Mouse (Mus musculus) hindbrain, embryonic 12.5 days (tissue): ENCODE measurements at regions not wholly inside any gene's neighbourhood (a gene's known extent, or its start where the extent isn't known, plus 50 kb on each side); places are given as distances from the start of the nearest gene placed in this dataset.
A peak's percentile ranks its signal among the peaks of the same experiment; 100 is the strongest.
"Not testable (repeated sequence)": the region's sequence is repeated elsewhere in the genome, so short reads cannot be mapped to it uniquely, and the experiment has no call there.

Source experiments
- ATAC-seq: fragments of 200-750 bp; cut with Nextera tagmentation; 2 replicates; pipeline ENCODE4 v1.8.0; 2017; ENCODE audit warnings: moderate TSS enrichment; ENCODE audit not compliant: low FRiP score
- H3K27ac ChIP-seq: fragments of 300-500 bp; sonication (generic); 2 replicates; pipeline ENCODE4 v1.5.1; 2016; ENCODE audit warnings: mild to moderate bottlenecking
- H3K27me3 ChIP-seq: fragments of 300-500 bp; sonication (generic); 2 replicates; pipeline ENCODE4 v1.6.1; 2016; ENCODE audit warnings: mild to moderate bottlenecking
- H3K36me3 ChIP-seq: fragments of 300-500 bp; sonication (generic); 2 replicates; pipeline ENCODE4 v1.6.1; 2016; ENCODE audit warnings: mild to moderate bottlenecking
- H3K4me1 ChIP-seq: fragments of 300-500 bp; sonication (generic); 2 replicates; pipeline ENCODE4 v1.6.1; 2016
- H3K4me2 ChIP-seq: fragments of 300-500 bp; sonication (generic); replicated peaks from 2 replicates; pipeline ENCODE4 v1.6.1; 2016; ENCODE audit warnings: mild to moderate bottlenecking
- H3K4me3 ChIP-seq: fragments of 300-500 bp; sonication (generic); 2 replicates; pipeline ENCODE4 v1.5.1; 2016; ENCODE audit warnings: mild to moderate bottlenecking
- H3K9ac ChIP-seq: fragments of 300-500 bp; sonication (generic); 2 replicates; pipeline ENCODE4 v1.6.1; 2016; ENCODE audit warnings: mild to moderate bottlenecking, moderate library complexity
- H3K9me3 ChIP-seq: fragments of 300-500 bp; sonication (generic); replicated peaks from 2 replicates; pipeline ENCODE4 v1.6.1; 2016; ENCODE audit warnings: mild to moderate bottlenecking
- WGBS: fragments of 180-500 bp; shearing (Covaris S2); methylation state at CpG from one replicate; pipeline ENCODE4 v1.1.7; 2016; 5-methylcytosine and 5-hydroxymethylcytosine counted together

DNA sequence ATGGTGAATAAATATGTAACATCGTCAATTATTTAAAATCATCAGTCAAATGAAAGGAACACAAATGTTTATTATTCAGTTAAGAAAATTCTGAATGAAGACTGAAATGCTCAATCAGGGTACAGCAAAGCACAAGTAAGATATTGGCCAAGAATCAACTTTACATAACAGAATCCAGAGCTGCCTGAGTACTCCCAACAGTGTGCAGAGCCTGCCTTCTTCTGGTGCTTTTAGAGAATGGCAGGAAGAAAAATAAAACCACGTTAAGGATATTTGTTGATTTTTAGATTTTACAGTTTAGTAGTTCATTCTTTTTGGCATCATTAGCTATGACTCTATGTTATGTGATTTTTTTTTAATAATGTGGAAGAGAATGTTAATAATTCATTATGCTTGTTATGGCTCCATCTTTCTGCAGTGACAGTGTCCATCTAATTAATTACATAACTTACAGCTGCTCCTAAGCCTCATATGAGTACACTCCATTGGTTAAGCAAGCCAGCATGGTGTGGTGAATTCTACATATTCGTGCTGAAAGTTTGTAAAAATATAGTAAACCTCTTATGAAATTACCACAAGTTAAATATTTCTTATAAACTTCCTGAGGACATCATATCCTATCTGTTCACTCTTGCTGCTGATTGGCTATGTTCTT, 579.0 kb downstream of the Kcna4 start:
- Histone ChIP-seq H3K9ac (no peak overlapping the region), H3K36me3 (no peaks in the 10 kb centered on the region), H3K27ac (no peak overlapping the region), H3K4me2 (no peak overlapping the region), H3K4me3 (no peak overlapping the region), H3K9me3 (no peaks in the 10 kb centered on the region), H3K4me1 (no peaks in the 10 kb centered on the region), H3K27me3 (no peaks in the 10 kb centered on the region)
- peak; percentile 73; the same call in 1 of the 2 replicates for ATAC-seq
- 53% methylated on average over 3 of the region's 3 CpGs for WGBS

DNA sequence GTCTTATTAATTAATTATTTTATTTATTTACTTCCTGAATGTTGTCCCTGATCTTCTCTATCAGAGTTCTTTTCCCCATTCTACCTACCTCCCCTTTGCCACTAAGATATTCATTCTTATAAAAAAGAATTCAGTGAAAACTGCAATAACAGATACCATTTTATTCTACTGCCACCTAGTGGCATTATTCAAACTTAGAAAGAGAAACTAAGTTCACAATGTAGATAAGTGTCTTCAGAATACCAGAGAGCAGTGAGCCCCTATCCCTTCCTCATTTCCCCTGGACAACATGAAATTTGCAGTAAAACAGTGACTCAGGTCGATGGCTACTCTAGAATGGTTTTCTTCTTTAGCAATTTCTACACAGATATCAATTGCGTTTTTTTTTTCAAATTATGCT, 589.2 kb downstream of the Kcna4 start:
- Histone ChIP-seq H3K27me3 (no peaks in the 10 kb centered on the region), H3K36me3 (no peaks in the 10 kb centered on the region), H3K9ac (no peak overlapping the region), H3K4me2 (no peak overlapping the region), H3K4me3 (no peak overlapping the region), H3K27ac (no peak overlapping the region), H3K9me3 (no peaks in the 10 kb centered on the region), H3K4me1 (no peaks in the 10 kb centered on the region)
- no peak for ATAC-seq
- WGBS, result 34% methylated on average over 2 of the region's 2 CpGs

DNA sequence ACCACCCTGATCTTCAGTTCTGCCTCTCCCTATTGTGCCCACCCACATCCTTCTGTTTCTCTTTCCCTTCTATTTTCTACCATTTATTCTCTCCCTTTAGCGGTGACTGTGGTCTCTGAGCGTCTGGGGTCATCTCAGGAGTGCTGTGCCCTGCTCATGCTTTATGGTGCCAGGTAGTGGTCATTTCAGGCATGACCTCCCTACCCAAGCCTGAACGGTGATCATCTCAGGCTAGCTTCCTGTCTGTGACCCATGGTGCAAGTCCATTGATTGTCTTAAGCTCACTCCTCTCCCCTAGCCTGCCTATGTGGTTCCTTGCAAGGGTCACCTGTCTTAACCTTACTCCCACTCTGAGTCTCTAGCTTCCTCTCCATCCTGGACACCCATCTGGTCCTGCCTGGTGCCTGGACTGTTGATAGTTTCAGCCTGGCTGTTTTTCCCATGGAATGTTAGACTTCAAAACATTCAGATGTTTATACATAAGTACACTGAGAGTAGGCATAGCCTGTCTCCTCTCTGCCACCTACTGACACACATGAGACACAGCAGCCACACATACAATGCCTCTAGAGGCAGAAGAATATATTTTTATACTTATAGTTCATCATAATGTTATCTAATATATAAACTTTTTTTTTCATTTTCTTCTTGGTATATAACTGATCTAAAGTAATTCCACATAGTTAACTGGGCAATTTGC, 595.8 kb downstream of the Kcna4 start:
- Histone ChIP-seq H3K4me2 (no peak overlapping the region), H3K9ac (no peak overlapping the region), H3K36me3 (no peaks in the 10 kb centered on the region), H3K9me3 (no peaks in the 10 kb centered on the region), H3K4me1 (no peaks in the 10 kb centered on the region), H3K27me3 (no peaks in the 10 kb centered on the region), H3K27ac (no peak overlapping the region), H3K4me3 (no peak overlapping the region)
- ATAC-seq, result peak; percentile 52; the same call in 1 of the 2 replicates
- 80% methylated on average over 3 of the region's 3 CpGs for WGBS

GRCm38 (mm10) chr2:107888245-107888644, 597.8 kb downstream of the Kcna4 start:
- H3K27ac ChIP-seq, result no peak overlapping the region
- no peak overlapping the region for H3K4me2 ChIP-seq
- H3K9ac ChIP-seq, result no peak overlapping the region
- no peaks in the 10 kb centered on the region for H3K4me1 ChIP-seq
- no peaks in the 10 kb centered on the region for H3K27me3 ChIP-seq
- no peak for ATAC-seq
- no peaks in the 10 kb centered on the region for H3K36me3 ChIP-seq
- no peaks in the 10 kb centered on the region for H3K9me3 ChIP-seq
- H3K4me3 ChIP-seq, result no peak overlapping the region

GRCm38 (mm10) chr2:107925116-107925515, 634.7 kb downstream of the Kcna4 start:
- no peaks in the 10 kb centered on the region for H3K36me3 ChIP-seq
- no peak overlapping the region for H3K4me2 ChIP-seq
- no peak for ATAC-seq
- H3K27me3 ChIP-seq, result no peaks in the 10 kb centered on the region
- no peaks in the 10 kb centered on the region for H3K9me3 ChIP-seq
- no peak overlapping the region for H3K4me3 ChIP-seq
- no peaks in the 10 kb centered on the region for H3K4me1 ChIP-seq
- no peak overlapping the region for H3K27ac ChIP-seq
- no peak overlapping the region for H3K9ac ChIP-seq
- WGBS, result 95% methylated on average over 2 of the region's 2 CpGs

- 84% methylated on average over 1 of the region's 1 CpGs for WGBS
- H3K9ac ChIP-seq, result no peak overlapping the region
- H3K36me3 ChIP-seq, result no peaks in the 10 kb centered on the region
- H3K4me2 ChIP-seq, result no peak overlapping the region
- H3K4me1 ChIP-seq, result no peaks in the 10 kb centered on the region
- no peaks in the 10 kb centered on the region for H3K27me3 ChIP-seq
- ATAC-seq, result no peak
- H3K27ac ChIP-seq, result no peak overlapping the region
- H3K9me3 ChIP-seq, result no peaks in the 10 kb centered on the region
- no peak overlapping the region for H3K4me3 ChIP-seq
Measured at GRCm38 (mm10) chr2:107926606-107927005, 636.2 kb downstream of the Kcna4 start.

GRCm38 (mm10) chr2:107935336-107935735, 644.9 kb downstream of the Kcna4 start:
- Histone ChIP-seq H3K36me3 (no peaks in the 10 kb centered on the region), H3K27ac (no peak overlapping the region), H3K4me2 (no peak overlapping the region), H3K27me3 (no peaks in the 10 kb centered on the region), H3K9ac (no peak overlapping the region), H3K9me3 (no peaks in the 10 kb centered on the region), H3K4me1 (0 out of 2 replicates have a peak, but pooled peaks cover 3% of the 10 kb centered on the region), H3K4me3 (no peak overlapping the region)
- WGBS, result 51% methylated on average over 2 of the region's 2 CpGs
- ATAC-seq, result peak; percentile 84

GRCm38 (mm10) chr2:107935775-107936174, 645.3 kb downstream of the Kcna4 start:
- Histone ChIP-seq H3K9me3 (no peaks in the 10 kb centered on the region), H3K4me1 (0 out of 2 replicates have a peak, but pooled peaks cover 3% of the 10 kb centered on the region), H3K36me3 (no peaks in the 10 kb centered on the region), H3K27ac (no peak overlapping the region), H3K4me2 (no peak overlapping the region), H3K4me3 (no peak overlapping the region), H3K9ac (no peak overlapping the region), H3K27me3 (no peaks in the 10 kb centered on the region)
- WGBS, result 67% methylated on average over 2 of the region's 2 CpGs
- ATAC-seq, result peak; percentile 82

DNA sequence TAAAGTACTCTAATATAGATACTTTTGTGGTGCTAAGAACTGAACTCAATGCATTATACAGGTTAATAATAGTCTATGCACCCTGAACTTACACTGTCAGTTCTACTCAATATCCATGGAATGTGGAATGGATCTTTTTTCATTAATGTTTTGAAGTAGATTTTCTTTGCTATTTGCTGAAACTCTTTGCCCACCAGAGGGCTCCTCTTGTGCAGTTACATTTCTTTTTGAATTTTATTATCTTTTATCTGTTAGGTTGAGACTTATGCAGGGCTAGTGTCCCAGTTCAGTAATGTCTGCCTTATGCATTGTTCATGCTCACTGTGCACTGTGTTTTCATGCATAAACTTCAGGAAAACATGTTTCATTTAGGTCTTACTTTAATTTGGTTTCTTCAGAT, 650.9 kb downstream of the Kcna4 start:
- H3K27ac ChIP-seq, result no peak overlapping the region
- no peak overlapping the region for H3K4me2 ChIP-seq
- no peak for ATAC-seq
- H3K4me3 ChIP-seq, result no peak overlapping the region
- H3K9me3 ChIP-seq, result no peaks in the 10 kb centered on the region
- no peak overlapping the region for H3K9ac ChIP-seq
- no peaks in the 10 kb centered on the region for H3K4me1 ChIP-seq
- no peaks in the 10 kb centered on the region for H3K27me3 ChIP-seq
- H3K36me3 ChIP-seq, result no peaks in the 10 kb centered on the region

GRCm38 (mm10) chr2:107945837-107946451, 655.5 kb downstream of the Kcna4 start:
- H3K4me1 ChIP-seq, result no peaks in the 10 kb centered on the region
- no peak overlapping the region for H3K9ac ChIP-seq
- 6% methylated on average over 3 of the region's 3 CpGs for WGBS
- no peak overlapping the region for H3K4me2 ChIP-seq
- no peaks in the 10 kb centered on the region for H3K9me3 ChIP-seq
- peak; percentile 72 for ATAC-seq
- H3K36me3 ChIP-seq, result no peaks in the 10 kb centered on the region
- H3K4me3 ChIP-seq, result no peak overlapping the region
- no peak overlapping the region for H3K27ac ChIP-seq
- H3K27me3 ChIP-seq, result no peaks in the 10 kb centered on the region

- not testable (repeated sequence) for H3K4me3 ChIP-seq, H3K36me3 ChIP-seq, H3K9ac ChIP-seq, H3K4me2 ChIP-seq, ATAC-seq, H3K9me3 ChIP-seq, H3K4me1 ChIP-seq, H3K27me3 ChIP-seq, H3K27ac ChIP-seq
- WGBS, result 79% methylated on average over 9 of the region's 9 CpGs
Measured at GRCm38 (mm10) chr2:107955608-107956127, 665.2 kb downstream of the Kcna4 start.

DNA sequence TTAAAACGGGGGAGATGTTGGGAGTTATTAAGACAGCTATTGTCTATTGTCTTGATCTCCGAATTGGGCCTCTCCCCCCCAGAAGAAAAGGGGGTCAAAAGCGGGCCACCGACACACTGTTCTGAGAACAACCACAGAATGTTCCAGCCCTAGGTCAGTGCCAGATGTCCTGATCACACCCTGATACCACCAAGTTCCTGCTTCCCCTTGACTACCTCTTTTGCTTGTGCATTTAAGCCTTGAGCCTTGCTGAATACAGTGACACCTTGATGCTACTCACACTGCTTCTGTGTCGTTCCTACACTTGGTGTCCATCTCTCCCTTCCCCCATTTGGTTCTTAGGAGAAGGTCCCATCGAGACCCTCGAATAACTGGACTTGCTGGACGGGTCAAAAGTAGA, 673.5 kb downstream of the Kcna4 start:
- H3K27ac ChIP-seq, H3K9me3 ChIP-seq, ATAC-seq, H3K4me1 ChIP-seq, H3K4me2 ChIP-seq, H3K9ac ChIP-seq, H3K4me3 ChIP-seq, H3K27me3 ChIP-seq, H3K36me3 ChIP-seq: not testable (repeated sequence)
- 91% methylated on average over 8 of the region's 8 CpGs for WGBS
